Mouse (Mus musculus) frontal cortex, postnatal 36 days (tissue): Measurements from ENCODE around the gene Rap1a.

Experiments
- DNase-seq, 2 experiments: peaks; one replicate each; pipeline ENCODE4 v3.0.0; 2022; ENCODE audit warnings: low spot score in 2 of 2

Rap1a gene

DNA sequence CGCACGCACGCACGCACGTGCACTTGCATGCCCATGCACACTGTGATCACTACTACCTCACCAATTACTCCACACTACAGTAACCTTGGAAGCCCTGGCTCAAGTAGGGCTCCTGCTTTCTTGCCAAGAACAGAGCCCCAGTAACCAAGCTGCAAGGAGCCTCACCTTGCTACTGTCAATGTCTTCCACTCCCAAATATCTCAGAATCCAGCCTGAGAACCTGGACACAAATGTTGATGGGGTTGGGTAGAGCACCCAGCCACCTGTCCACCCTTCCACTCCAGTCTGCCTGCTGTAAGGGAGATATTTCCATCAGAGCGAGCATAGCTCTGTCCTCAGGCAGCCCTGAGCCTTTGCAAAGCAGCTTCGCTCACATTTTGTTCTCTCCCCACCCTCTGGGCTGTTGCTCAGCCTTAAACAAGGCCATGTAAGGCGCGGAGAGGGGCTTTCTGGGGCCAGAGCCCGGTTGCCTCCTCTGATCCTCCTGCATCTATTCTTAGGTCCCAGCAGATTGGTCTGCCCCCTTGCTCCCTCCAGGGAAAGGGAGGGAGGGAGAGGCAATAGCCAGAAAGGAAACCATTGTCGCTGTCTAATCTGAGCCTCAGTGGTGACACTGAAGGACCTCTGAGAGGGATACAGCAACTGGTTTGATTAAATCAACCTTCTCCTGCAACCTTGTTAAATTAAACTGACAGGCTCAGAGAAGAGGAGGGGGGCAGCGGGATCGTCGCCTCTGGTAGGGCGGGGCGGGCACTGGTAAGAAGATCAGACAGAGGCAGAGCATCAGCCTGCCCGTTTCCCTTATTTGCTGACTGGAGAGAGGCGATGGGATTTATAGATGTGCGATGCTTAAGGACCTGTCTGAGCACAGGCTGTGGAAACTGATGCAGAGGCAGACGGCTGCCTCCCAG, 105.4 kb downstream of the Rap1a start:
- DNase-seq = peak in 1 of 2 experiments; percentile 42

DNA sequence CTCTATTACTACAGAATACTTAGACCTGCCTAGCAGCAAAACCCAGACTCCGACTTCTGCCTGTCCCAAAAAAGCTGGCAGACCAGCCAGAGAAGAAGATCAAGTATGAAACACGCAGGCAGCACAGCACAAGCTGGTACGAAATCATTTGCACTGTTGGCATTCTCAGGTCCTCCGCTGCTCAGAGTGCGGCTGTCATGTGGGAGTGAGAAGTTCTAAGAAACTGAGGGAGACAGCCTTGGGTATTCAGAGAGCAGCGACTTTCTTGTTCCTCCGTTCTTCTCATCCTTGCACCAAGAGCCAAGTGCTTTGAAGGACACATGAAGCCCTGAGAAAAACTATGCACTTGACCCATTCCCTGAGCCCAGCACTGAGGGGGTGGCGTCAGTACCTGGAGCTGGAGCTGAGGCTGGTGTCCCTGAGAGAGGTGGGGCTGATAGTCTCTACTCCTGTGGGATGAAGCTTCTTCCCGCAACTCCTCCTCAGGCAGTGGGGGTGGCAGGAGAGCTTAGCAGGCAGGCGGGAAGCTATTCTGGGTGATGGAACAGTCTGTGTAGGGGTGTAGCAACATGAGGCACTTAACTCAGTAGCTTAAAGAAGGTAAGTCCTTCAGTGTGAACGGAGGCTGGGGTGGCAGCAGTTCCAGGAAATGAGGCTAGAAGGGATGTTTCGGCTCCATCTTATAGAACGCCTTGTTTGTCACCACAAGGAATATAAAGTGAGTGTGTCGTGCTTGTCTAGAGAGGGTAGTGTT, 107.6 kb downstream of the Rap1a start:
- peak; percentile 86 to 90 for DNase-seq

GRCm38 (mm10) chr3:105688536-105688935, 112.6 kb downstream of the Rap1a start:
- DNase-seq = no peak

DNA sequence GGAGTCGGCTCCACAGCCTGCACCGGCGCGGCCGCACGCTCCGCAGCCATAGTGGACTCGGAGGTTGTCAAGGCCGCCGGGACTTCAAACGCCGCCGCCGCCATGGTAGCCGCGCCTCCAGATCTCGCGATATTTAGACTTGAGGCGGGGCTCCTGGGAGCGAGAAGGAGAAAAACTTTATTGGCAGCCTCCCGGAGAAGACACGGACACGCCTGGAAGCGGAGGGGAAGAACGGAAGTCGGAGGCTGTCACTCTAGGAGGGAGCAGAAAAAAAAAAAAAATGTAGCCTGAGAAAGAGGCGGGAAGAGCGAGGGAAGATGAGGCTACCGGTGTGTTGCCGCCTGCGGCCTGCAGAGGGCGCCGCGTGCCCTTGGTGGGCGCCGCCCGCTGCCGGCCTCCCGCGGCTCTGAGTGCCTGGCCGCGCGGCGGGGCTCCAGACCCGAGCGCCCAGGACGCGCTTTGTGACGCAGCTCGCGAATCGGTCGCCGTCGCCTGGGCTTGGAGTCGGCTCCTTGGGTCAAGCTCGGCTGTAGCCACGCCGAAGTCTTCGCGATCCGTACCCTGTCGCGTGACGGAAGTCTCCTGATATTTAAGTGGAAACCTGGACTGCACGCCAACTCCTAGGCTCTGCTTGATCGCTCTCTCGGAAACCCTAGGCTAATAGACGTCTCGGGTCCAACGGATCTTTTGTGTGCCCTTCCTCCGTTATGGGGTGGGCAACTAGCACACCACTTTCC, 113.6 kb downstream of the Rap1a start, which contains the start of gene Ddx20:
Ddx20 (minus strand) TSS at position 251 of the 737 bp plus-strand sequence.
- DNase-seq = peak; percentile 90 to 95

DNA sequence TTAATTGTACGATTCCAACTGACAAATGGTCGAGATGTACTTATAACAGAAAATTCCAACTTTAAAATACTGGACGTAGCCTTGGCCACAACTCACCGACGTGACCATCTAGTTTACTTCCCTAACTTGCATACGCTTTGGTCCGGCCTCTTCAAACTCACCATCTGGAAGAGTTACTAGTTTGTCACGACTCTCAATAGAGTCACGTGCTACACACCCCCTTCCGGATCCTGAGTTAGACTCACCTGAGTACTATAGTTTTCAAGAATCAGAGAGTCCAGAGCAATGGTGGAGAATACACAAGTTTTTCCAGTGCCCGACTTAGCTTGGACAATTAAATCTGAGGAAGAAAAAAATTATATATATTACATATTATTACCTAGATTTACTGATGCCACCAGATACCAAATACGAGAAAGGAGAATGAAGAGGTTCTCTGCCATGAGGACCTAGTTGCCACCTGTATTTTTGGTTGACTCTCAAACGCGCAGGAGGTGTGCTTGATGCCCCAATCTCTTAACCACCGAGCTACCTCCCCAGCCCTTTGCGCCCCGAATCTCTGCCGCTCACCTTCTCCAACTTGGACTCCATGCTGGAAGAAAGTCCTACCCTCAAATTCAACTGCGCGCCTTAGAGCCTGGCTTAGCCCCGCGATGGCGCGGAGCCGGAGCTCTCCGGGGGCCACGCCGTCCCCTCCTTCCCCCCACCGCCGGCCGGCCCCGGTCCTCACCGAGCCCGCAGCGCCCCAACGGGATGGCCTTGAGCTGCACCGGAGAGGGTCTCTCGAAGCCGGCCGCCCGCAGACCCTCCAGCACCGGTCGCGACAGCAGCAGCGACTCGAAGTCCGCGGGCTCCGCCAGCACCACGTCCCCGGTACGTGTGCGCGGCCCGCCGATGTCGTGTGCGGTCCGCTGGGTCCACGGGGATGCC, 114.5 kb downstream of the Rap1a start:
- peak in 1 of 2 experiments; percentile 28 for DNase-seq

GRCm38 (mm10) chr3:105680346-105680745, 120.8 kb downstream of the Rap1a start:
- no peak for DNase-seq
